Mouse (Mus musculus): ENCODE measurements around the gene Cav3. TPM values are rescaled to one million over a fixed set of nuclear protein-coding genes. Genes with fewer than 3 reads are reported as not detected.
A peak's percentile ranks its signal among the peaks of the same experiment; 100 is the strongest.

The Cav3 gene
- polyA plus RNA-seq (2014; fragmentation: Nextera tagmentation; extraction: Ambion mirVana), result 0.11 TPM in 1 of 2 replicates, not detected in the other

- no peak within 1 kb of the TSS for H3K4me2 ChIP-seq
- H3K27ac ChIP-seq (ENCODE audit: low read depth, low read length), result no peak within 1 kb of the TSS
- H3K27me3 ChIP-seq (ENCODE audit: control insufficient read depth, insufficient read depth, low read length), result no peaks in the 10 kb centered on the region
- H3K9ac ChIP-seq (ENCODE audit: low read length), result no peak within 1 kb of the TSS
- H3K36me3 ChIP-seq (ENCODE audit: control insufficient read depth, insufficient read depth, low read length), result no peaks in the 10 kb centered on the region
- H3K4me1 ChIP-seq (ENCODE audit: control insufficient read depth, insufficient read depth, low read length), result no peaks in the 10 kb centered on the region
- 85% methylated on average over 12 of the region's 12 CpGs for WGBS
- no peak for DNase-seq (ENCODE audit: low spot score, missing footprints)
- no peak for ATAC-seq (ENCODE audit: low FRiP score)
- H3K4me3 ChIP-seq (ENCODE audit: low read depth, low read length), result no peak within 1 kb of the TSS
- no peaks in the 10 kb centered on the region for H3K9me3 ChIP-seq (ENCODE audit: control insufficient read depth, low read length)
Measured at GRCm38 (mm10) chr6:112459341-112459749, at the start of gene Cav3. Gene Cav3 (plus strand): TSS chr6:112459505.

- no peaks in the 10 kb centered on the region for H3K36me3 ChIP-seq (ENCODE audit: control insufficient read depth, insufficient read depth, low read length)
- no peaks in the 10 kb centered on the region for H3K4me1 ChIP-seq (ENCODE audit: control insufficient read depth, insufficient read depth, low read length)
- DNase-seq (ENCODE audit: low spot score, missing footprints) (peak; percentile 67), ATAC-seq (ENCODE audit: low FRiP score) (no peak)
- H3K27me3 ChIP-seq (ENCODE audit: control insufficient read depth, insufficient read depth, low read length), result no peaks in the 10 kb centered on the region
- H3K4me3 ChIP-seq (ENCODE audit: low read depth, low read length), result no peak overlapping the region
- H3K9ac ChIP-seq (ENCODE audit: low read length), result no peak overlapping the region
- no peak overlapping the region for H3K27ac ChIP-seq (ENCODE audit: low read depth, low read length)
- 82% methylated on average over 9 of the region's 9 CpGs for WGBS
- no peaks in the 10 kb centered on the region for H3K9me3 ChIP-seq (ENCODE audit: control insufficient read depth, low read length)
- H3K4me2 ChIP-seq, result no peak overlapping the region
Measured at GRCm38 (mm10) chr6:112419333-112419732, 40.0 kb upstream of the Cav3 start.

- DNase-seq (ENCODE audit: low spot score, missing footprints), result peak; percentile 45
- 97% methylated on average over 1 of the region's 1 CpGs for WGBS
- no peak overlapping the region for H3K4me3 ChIP-seq (ENCODE audit: low read depth, low read length)
- H3K4me2 ChIP-seq, result no peak overlapping the region
- no peak for ATAC-seq (ENCODE audit: low FRiP score)
- no peaks in the 10 kb centered on the region for H3K9me3 ChIP-seq (ENCODE audit: control insufficient read depth, low read length)
- no peak overlapping the region for H3K9ac ChIP-seq (ENCODE audit: low read length)
- H3K27me3 ChIP-seq (ENCODE audit: control insufficient read depth, insufficient read depth, low read length), result no peaks in the 10 kb centered on the region
- H3K36me3 ChIP-seq (ENCODE audit: control insufficient read depth, insufficient read depth, low read length), result no peaks in the 10 kb centered on the region
- H3K4me1 ChIP-seq (ENCODE audit: control insufficient read depth, insufficient read depth, low read length), result no peaks in the 10 kb centered on the region
- no peak overlapping the region for H3K27ac ChIP-seq (ENCODE audit: low read depth, low read length)
Measured at GRCm38 (mm10) chr6:112420883-112421282, 38.4 kb upstream of the Cav3 start.

GRCm38 (mm10) chr6:112423746-112424501, 35.4 kb upstream of the Cav3 start:
- no peak for DNase-seq (ENCODE audit: low spot score, missing footprints)
- Histone ChIP-seq H3K9me3 (ENCODE audit: control insufficient read depth, low read length) (no peaks in the 10 kb centered on the region), H3K9ac (ENCODE audit: low read length) (no peak overlapping the region), H3K4me1 (ENCODE audit: control insufficient read depth, insufficient read depth, low read length) (no peaks in the 10 kb centered on the region), H3K4me3 (ENCODE audit: low read depth, low read length) (no peak overlapping the region), H3K27ac (ENCODE audit: low read depth, low read length) (no peak overlapping the region), H3K4me2 (no peak overlapping the region), H3K27me3 (ENCODE audit: control insufficient read depth, insufficient read depth, low read length) (no peaks in the 10 kb centered on the region), H3K36me3 (ENCODE audit: control insufficient read depth, insufficient read depth, low read length) (no peaks in the 10 kb centered on the region)
- 85% methylated on average over 8 of the region's 8 CpGs for WGBS
- no peak for ATAC-seq (ENCODE audit: low FRiP score)

GRCm38 (mm10) chr6:112426018-112426732, 33.1 kb upstream of the Cav3 start:
- no peaks in the 10 kb centered on the region for H3K36me3 ChIP-seq (ENCODE audit: control insufficient read depth, insufficient read depth, low read length)
- H3K4me3 ChIP-seq (ENCODE audit: low read depth, low read length), result no peak overlapping the region
- H3K9ac ChIP-seq (ENCODE audit: low read length), result no peak overlapping the region
- DNase-seq (ENCODE audit: low spot score, missing footprints) (no peak), ATAC-seq (ENCODE audit: low FRiP score) (no peak)
- H3K9me3 ChIP-seq (ENCODE audit: control insufficient read depth, low read length), result no peaks in the 10 kb centered on the region
- no peaks in the 10 kb centered on the region for H3K4me1 ChIP-seq (ENCODE audit: control insufficient read depth, insufficient read depth, low read length)
- H3K27ac ChIP-seq (ENCODE audit: low read depth, low read length), result no peak overlapping the region
- no peak overlapping the region for H3K4me2 ChIP-seq
- WGBS, result 83% methylated on average over 6 of the region's 6 CpGs
- no peaks in the 10 kb centered on the region for H3K27me3 ChIP-seq (ENCODE audit: control insufficient read depth, insufficient read depth, low read length)

- Histone ChIP-seq H3K4me1 (ENCODE audit: control insufficient read depth, insufficient read depth, low read length) (no peaks in the 10 kb centered on the region), H3K36me3 (ENCODE audit: control insufficient read depth, insufficient read depth, low read length) (no peaks in the 10 kb centered on the region), H3K27me3 (ENCODE audit: control insufficient read depth, insufficient read depth, low read length) (no peaks in the 10 kb centered on the region), H3K9ac (ENCODE audit: low read length) (no peak overlapping the region), H3K4me3 (ENCODE audit: low read depth, low read length) (no peak overlapping the region), H3K27ac (ENCODE audit: low read depth, low read length) (no peak overlapping the region), H3K9me3 (ENCODE audit: control insufficient read depth, low read length) (no peaks in the 10 kb centered on the region), H3K4me2 (no peak overlapping the region)
- ATAC-seq (ENCODE audit: low FRiP score), result no peak
- WGBS, result 82% methylated on average over 3 of the region's 3 CpGs
- no peak for DNase-seq (ENCODE audit: low spot score, missing footprints)
Measured at GRCm38 (mm10) chr6:112445675-112446074, 13.6 kb upstream of the Cav3 start.

- no peak overlapping the region for H3K4me3 ChIP-seq (ENCODE audit: low read depth, low read length)
- no peak for ATAC-seq (ENCODE audit: low FRiP score)
- WGBS, result 95% methylated on average over 5 of the region's 5 CpGs
- H3K27ac ChIP-seq (ENCODE audit: low read depth, low read length), result no peak overlapping the region
- no peak for DNase-seq (ENCODE audit: low spot score, missing footprints)
- no peak overlapping the region for H3K9ac ChIP-seq (ENCODE audit: low read length)
- H3K36me3 ChIP-seq (ENCODE audit: control insufficient read depth, insufficient read depth, low read length), result no peaks in the 10 kb centered on the region
- H3K9me3 ChIP-seq (ENCODE audit: control insufficient read depth, low read length), result no peaks in the 10 kb centered on the region
- no peaks in the 10 kb centered on the region for H3K27me3 ChIP-seq (ENCODE audit: control insufficient read depth, insufficient read depth, low read length)
- H3K4me1 ChIP-seq (ENCODE audit: control insufficient read depth, insufficient read depth, low read length), result no peaks in the 10 kb centered on the region
- H3K4me2 ChIP-seq, result no peak overlapping the region
Measured at GRCm38 (mm10) chr6:112461459-112461858, 2.2 kb downstream of the Cav3 start.

- Histone ChIP-seq H3K27ac (ENCODE audit: low read depth, low read length) (no peak overlapping the region), H3K9me3 (ENCODE audit: control insufficient read depth, low read length) (no peaks in the 10 kb centered on the region)
- no peak for DNase-seq (ENCODE audit: low spot score, missing footprints)
Measured at GRCm38 (mm10) chr6:112463331-112463730, 4.0 kb downstream of the Cav3 start.

GRCm38 (mm10) chr6:112465441-112465840, 6.1 kb downstream of the Cav3 start:
- no peak overlapping the region for H3K9ac ChIP-seq (ENCODE audit: low read length)
- WGBS, result 88% methylated on average over 3 of the region's 3 CpGs
- H3K27me3 ChIP-seq (ENCODE audit: control insufficient read depth, insufficient read depth, low read length), result no peaks in the 10 kb centered on the region
- no peak for DNase-seq (ENCODE audit: low spot score, missing footprints)
- H3K4me1 ChIP-seq (ENCODE audit: control insufficient read depth, insufficient read depth, low read length), result no peaks in the 10 kb centered on the region
- no peak overlapping the region for H3K27ac ChIP-seq (ENCODE audit: low read depth, low read length)
- no peaks in the 10 kb centered on the region for H3K36me3 ChIP-seq (ENCODE audit: control insufficient read depth, insufficient read depth, low read length)
- no peak overlapping the region for H3K4me3 ChIP-seq (ENCODE audit: low read depth, low read length)
- ATAC-seq (ENCODE audit: low FRiP score), result no peak
- H3K4me2 ChIP-seq, result no peak overlapping the region
- no peaks in the 10 kb centered on the region for H3K9me3 ChIP-seq (ENCODE audit: control insufficient read depth, low read length)

More at GRCm38 (mm10) chr6:112463331-112463730, 4.0 kb downstream of the Cav3 start:
- no peak overlapping the region for H3K4me3 ChIP-seq (ENCODE audit: low read depth, low read length)
- no peaks in the 10 kb centered on the region for H3K4me1 ChIP-seq (ENCODE audit: control insufficient read depth, insufficient read depth, low read length)
- no peaks in the 10 kb centered on the region for H3K27me3 ChIP-seq (ENCODE audit: control insufficient read depth, insufficient read depth, low read length)
- no peaks in the 10 kb centered on the region for H3K36me3 ChIP-seq (ENCODE audit: control insufficient read depth, insufficient read depth, low read length)
- whole genome bisulfite sequencing, result 80% methylated on average over 6 of the region's 6 CpGs
- ATAC-seq (ENCODE audit: low FRiP score), result no peak
- no peak overlapping the region for H3K9ac ChIP-seq (ENCODE audit: low read length)
- H3K4me2 ChIP-seq, result no peak overlapping the region

Measured in midbrain, embryonic 11.5 days (tissue).